Mouse (Mus musculus) ES-Bruce4 (cell line): ENCODE data around the gene Gm10337.

ENCODE experiments used
- CTCF ChIP-seq: IDR thresholded peaks from one replicate; pipeline ENCODE4 v1.8.1; 2011; ENCODE audit warnings: low read depth, low read length
- EP300 ChIP-seq: IDR thresholded peaks from 2 replicates; pipeline ENCODE4 v1.6.1; 2011; ENCODE audit warnings: low read depth, low read length; ENCODE audit not compliant: insufficient read depth

DNA sequence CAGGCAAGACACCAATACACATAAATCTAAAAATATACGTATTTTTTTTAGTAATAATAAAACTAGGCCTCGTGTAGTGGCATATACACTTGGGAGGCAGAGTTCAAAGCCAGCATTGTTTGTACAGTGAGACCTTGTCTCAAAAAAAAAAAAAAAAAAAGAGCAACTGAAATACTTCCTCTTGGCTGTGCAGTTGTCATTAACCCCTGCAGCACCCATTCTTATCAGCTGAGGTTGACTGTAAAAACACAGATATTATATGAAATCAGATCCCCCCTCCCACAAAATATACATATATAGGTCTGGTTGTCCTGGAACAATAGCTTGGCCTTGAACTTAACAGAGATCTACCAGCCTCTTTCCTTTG is 2.9 kb downstream of the Gm10337 start:
- TF ChIP-seq CTCF (no peak), EP300 (no peak)
